Mouse (Mus musculus): ENCODE measurements around the gene Ankrd66. TPM values are rescaled to one million over a fixed set of nuclear protein-coding genes. Genes with fewer than 3 reads are reported as not detected.
A peak's percentile ranks its signal among the peaks of the same experiment; 100 is the strongest.

Ankrd66 gene
- polyA plus RNA-seq (2012; rRNA removed), result 0.22 and 0.23 TPM in 2 replicates

GRCm38 (mm10) chr17:43543539-43543938 lies at the start of gene Ankrd66:
Ankrd66 (minus strand) TSS chr17:43543639.
- H3K4me3 ChIP-seq (ENCODE audit: control insufficient read depth, low read depth, low read length), result no peak within 1 kb of the TSS
- no peak within 1 kb of the TSS for H3K27ac ChIP-seq (ENCODE audit: control insufficient read depth, insufficient read depth, low read depth, low read length)
- H3K36me3 ChIP-seq (ENCODE audit: control insufficient read depth, insufficient read depth, low read length), result no peaks in the 10 kb centered on the region
- TF ChIP-seq CTCF (IDR thresholded peaks at IDR 0.05; ENCODE audit: control insufficient read depth, insufficient read depth, insufficient replicate concordance, low read depth, low read length) (no peak), POLR2A (IDR thresholded peaks at IDR 0.05; ENCODE audit: control insufficient read depth, low read depth, low read length) (no peak)
- H3K4me1 ChIP-seq (ENCODE audit: control insufficient read depth, insufficient read depth, low read length), result no peaks in the 10 kb centered on the region
- no peaks in the 10 kb centered on the region for H3K27me3 ChIP-seq (ENCODE audit: control insufficient read depth, insufficient read depth, low read length)

DNA sequence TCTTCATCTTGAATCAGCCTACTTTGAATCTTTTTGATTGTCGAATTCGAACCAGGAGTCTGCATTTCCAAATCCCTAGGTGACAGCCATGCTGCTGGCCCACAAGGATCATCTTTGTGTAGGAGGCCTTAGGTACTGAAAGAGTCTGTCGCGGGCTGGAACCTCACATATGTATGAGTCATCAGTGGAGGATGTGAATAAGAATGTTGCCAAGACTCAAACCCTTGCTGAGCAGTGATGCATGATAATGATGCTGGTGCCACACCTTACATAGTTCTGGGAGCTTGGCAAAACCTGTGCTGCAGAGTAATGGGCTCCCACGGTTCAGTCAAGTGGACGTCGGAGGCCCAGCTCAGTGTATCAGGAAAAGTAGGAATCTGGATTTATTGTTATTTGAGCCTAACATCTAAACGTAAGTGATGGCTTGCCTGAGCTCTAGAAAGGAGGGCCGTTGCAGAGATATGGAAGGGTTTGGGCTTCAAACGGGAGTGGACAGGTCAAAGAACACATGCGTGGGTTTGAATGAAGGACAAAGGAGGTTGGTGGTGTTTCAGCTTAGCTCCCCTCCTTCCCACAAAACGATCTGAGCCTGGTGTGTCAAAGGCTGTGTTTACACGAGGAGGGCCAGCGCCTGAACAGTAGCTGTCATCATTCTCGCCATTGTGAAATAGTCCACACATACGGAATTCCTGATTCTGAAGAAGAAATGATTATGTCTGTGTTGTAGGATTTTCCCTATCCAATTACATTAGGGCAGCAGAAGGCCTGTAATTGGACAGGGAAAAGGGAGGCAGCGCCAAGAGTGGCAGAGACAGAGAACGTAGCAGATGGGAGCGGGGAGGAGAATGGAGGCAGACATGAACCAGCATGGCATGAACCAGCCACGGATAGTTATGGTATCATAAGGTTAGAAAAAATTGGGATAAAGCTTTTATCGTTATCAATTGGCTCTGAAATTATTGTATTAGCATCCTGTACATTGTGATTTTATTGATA lies 49.2 kb upstream of the Ankrd66 start:
- Histone ChIP-seq H3K36me3 (ENCODE audit: control insufficient read depth, insufficient read depth, low read length) (no peaks in the 10 kb centered on the region), H3K4me1 (ENCODE audit: control insufficient read depth, insufficient read depth, low read length) (no peaks in the 10 kb centered on the region), H3K27me3 (ENCODE audit: control insufficient read depth, insufficient read depth, low read length) (no peaks in the 10 kb centered on the region), H3K27ac (ENCODE audit: control insufficient read depth, insufficient read depth, low read depth, low read length) (no peak overlapping the region), H3K4me3 (ENCODE audit: control insufficient read depth, low read depth, low read length) (peak overlapping the region; percentile 85)
- TF ChIP-seq POLR2A (IDR thresholded peaks at IDR 0.05; ENCODE audit: control insufficient read depth, low read depth, low read length), result no peak
- no peak for TF ChIP-seq CTCF (IDR thresholded peaks at IDR 0.05; ENCODE audit: control insufficient read depth, insufficient read depth, insufficient replicate concordance, low read depth, low read length)

- Histone ChIP-seq H3K36me3 (ENCODE audit: control insufficient read depth, insufficient read depth, low read length) (no peaks in the 10 kb centered on the region), H3K4me3 (ENCODE audit: control insufficient read depth, low read depth, low read length) (peak overlapping the region; percentile 72), H3K4me1 (ENCODE audit: control insufficient read depth, insufficient read depth, low read length) (0 out of 2 replicates have a peak, but pooled peaks cover 2% of the 10 kb centered on the region), H3K27ac (ENCODE audit: control insufficient read depth, insufficient read depth, low read depth, low read length) (no peak overlapping the region), H3K27me3 (ENCODE audit: control insufficient read depth, insufficient read depth, low read length) (no peaks in the 10 kb centered on the region)
- no peak for TF ChIP-seq CTCF (IDR thresholded peaks at IDR 0.05; ENCODE audit: control insufficient read depth, insufficient read depth, insufficient replicate concordance, low read depth, low read length)
These were observed 47.1 kb upstream of the Ankrd66 start for GRCm38 (mm10) chr17:43590531-43590930.

GRCm38 (mm10) chr17:43589750-43590149 lies 46.3 kb upstream of the Ankrd66 start:
- Histone ChIP-seq H3K27me3 (ENCODE audit: control insufficient read depth, insufficient read depth, low read length) (no peaks in the 10 kb centered on the region), H3K36me3 (ENCODE audit: control insufficient read depth, insufficient read depth, low read length) (no peaks in the 10 kb centered on the region), H3K4me1 (ENCODE audit: control insufficient read depth, insufficient read depth, low read length) (peaks cover 4% of the 10 kb centered on the region), H3K4me3 (ENCODE audit: control insufficient read depth, low read depth, low read length) (peak overlapping the region; percentile 73), H3K27ac (ENCODE audit: control insufficient read depth, insufficient read depth, low read depth, low read length) (no peak overlapping the region)
- TF ChIP-seq CTCF (IDR thresholded peaks at IDR 0.05; ENCODE audit: control insufficient read depth, insufficient read depth, insufficient replicate concordance, low read depth, low read length), result no peak

- no peak overlapping the region for H3K27ac ChIP-seq (ENCODE audit: control insufficient read depth, insufficient read depth, low read depth, low read length)
- H3K27me3 ChIP-seq (ENCODE audit: control insufficient read depth, insufficient read depth, low read length), result no peaks in the 10 kb centered on the region
- H3K36me3 ChIP-seq (ENCODE audit: control insufficient read depth, insufficient read depth, low read length), result no peaks in the 10 kb centered on the region
- no peak for TF ChIP-seq CTCF (IDR thresholded peaks at IDR 0.05; ENCODE audit: control insufficient read depth, insufficient read depth, insufficient replicate concordance, low read depth, low read length)
- TF ChIP-seq POLR2A (IDR thresholded peaks at IDR 0.05; ENCODE audit: control insufficient read depth, low read depth, low read length), result no peak
- peaks cover 6% of the 10 kb centered on the region for H3K4me1 ChIP-seq (ENCODE audit: control insufficient read depth, insufficient read depth, low read length)
- no peak overlapping the region for H3K4me3 ChIP-seq (ENCODE audit: control insufficient read depth, low read depth, low read length)
These were observed 43.8 kb upstream of the Ankrd66 start for GRCm38 (mm10) chr17:43587278-43587677.

- TF ChIP-seq CTCF (IDR thresholded peaks at IDR 0.05; ENCODE audit: control insufficient read depth, insufficient read depth, insufficient replicate concordance, low read depth, low read length), result no peak
- no peak for TF ChIP-seq POLR2A (IDR thresholded peaks at IDR 0.05; ENCODE audit: control insufficient read depth, low read depth, low read length)
- Histone ChIP-seq H3K27me3 (ENCODE audit: control insufficient read depth, insufficient read depth, low read length) (no peaks in the 10 kb centered on the region), H3K36me3 (ENCODE audit: control insufficient read depth, insufficient read depth, low read length) (no peaks in the 10 kb centered on the region), H3K27ac (ENCODE audit: control insufficient read depth, insufficient read depth, low read depth, low read length) (no peak overlapping the region), H3K4me3 (ENCODE audit: control insufficient read depth, low read depth, low read length) (no peak overlapping the region), H3K4me1 (ENCODE audit: control insufficient read depth, insufficient read depth, low read length) (peaks cover 6% of the 10 kb centered on the region)
These were observed 41.3 kb upstream of the Ankrd66 start for GRCm38 (mm10) chr17:43584771-43585170.

DNA sequence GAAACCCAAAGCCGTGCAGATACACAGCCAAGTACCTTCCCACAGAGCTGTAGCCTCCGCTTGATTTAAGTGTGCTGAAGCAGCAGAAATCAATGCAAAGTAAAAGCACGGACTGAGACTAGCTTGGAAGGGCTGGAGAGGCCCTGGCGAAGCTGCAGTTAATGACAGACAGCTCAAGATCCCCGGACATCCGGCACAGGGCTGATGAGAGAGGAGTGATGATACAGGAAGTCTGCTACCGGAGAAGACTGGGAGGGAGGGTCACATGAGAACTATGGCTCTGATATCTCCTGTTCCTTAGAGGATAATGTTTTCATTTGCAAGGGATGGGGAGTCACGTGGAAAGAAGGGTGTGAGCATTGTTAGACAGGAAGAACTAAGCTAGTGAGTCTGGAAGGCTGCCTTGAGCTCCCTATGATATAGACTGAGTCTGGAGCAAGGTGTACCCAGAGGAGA lies 37.6 kb upstream of the Ankrd66 start:
- H3K27ac ChIP-seq (ENCODE audit: control insufficient read depth, insufficient read depth, low read depth, low read length), result peak overlapping the region; percentile 67
- no peaks in the 10 kb centered on the region for H3K36me3 ChIP-seq (ENCODE audit: control insufficient read depth, insufficient read depth, low read length)
- peak overlapping the region; percentile 3; the same call in 1 of the 2 replicates for H3K4me3 ChIP-seq (ENCODE audit: control insufficient read depth, low read depth, low read length)
- TF ChIP-seq POLR2A (IDR thresholded peaks at IDR 0.05; ENCODE audit: control insufficient read depth, low read depth, low read length), result no peak
- TF ChIP-seq CTCF (IDR thresholded peaks at IDR 0.05; ENCODE audit: control insufficient read depth, insufficient read depth, insufficient replicate concordance, low read depth, low read length), result no peak
- no peaks in the 10 kb centered on the region for H3K27me3 ChIP-seq (ENCODE audit: control insufficient read depth, insufficient read depth, low read length)
- peaks cover 6% of the 10 kb centered on the region for H3K4me1 ChIP-seq (ENCODE audit: control insufficient read depth, insufficient read depth, low read length)
